19 mouse cellular contexts compared by ENCODE assay signal in genomic region chr3:147169215-147169614, GRCm38 (mm10).
A peak's percentile ranks its signal among the peaks of the same experiment; 100 is the strongest.
DNase-seq lines count a peak whose midpoint lies in the region; ATAC-seq lines count a peak whose summit lies in the region.
"Had no signal": no experiment of that assay in that cellular context is flagged by ENCODE, and none has a peak within 500 bp of the region (broad histone marks: within the 10 kb centered on the region; RNA-seq: fewer than 3 reads in every experiment).

No protein-coding gene starts in this region.

- peak; percentile 45 for ATAC-seq in common myeloid progenitor, adult 5-6 weeks (replicated peaks; ENCODE audit: low read depth, poor library complexity, severe bottlenecking)
- peak; percentile 20; the same call in 1 of the 2 replicates for ATAC-seq in granulocyte monocyte progenitor cell, adult 5-6 weeks (replicated peaks; ENCODE audit: poor library complexity, severe bottlenecking)
- peak; percentile 42; the same call in 1 of the 2 replicates for ATAC-seq in megakaryocyte progenitor cell, adult 5-6 weeks (replicated peaks; ENCODE audit: poor library complexity)
- ATAC-seq: forebrain, embryonic 13.5 days; forebrain, embryonic 15.5 days; forebrain, postnatal 0 days had no signal

- peaks cover 5% of the 10 kb centered on the region; the same call in 1 of the 2 replicates for H3K4me1 ChIP-seq in limb, embryonic 10.5 days

- no peaks in the 10 kb centered on the region for H3K27me3 ChIP-seq in limb, embryonic 10.5 days (ENCODE audit: low read depth, poor library complexity, severe bottlenecking)
- H3K27me3 ChIP-seq: embryonic facial prominence, embryonic 12.5 days; forebrain, embryonic 13.5 days; forebrain, embryonic 15.5 days had no signal

- H3K27ac ChIP-seq in limb, embryonic 10.5 days, result no peak overlapping the region
- H3K27ac ChIP-seq: embryonic facial prominence, embryonic 10.5 days; embryonic facial prominence, embryonic 12.5 days; forebrain, embryonic 13.5 days; forebrain, embryonic 15.5 days had no signal

- DNase-seq in embryo, embryonic 9.5 days (ENCODE audit: extremely low spot score), result no peak
- no peak for DNase-seq in limb, embryonic 10.5 days (ENCODE audit: low spot score)
- DNase-seq: adrenal gland, adult 2 months; adrenal gland, postnatal 14 days; adrenal gland, postnatal 36 days; cerebellum, adult 11-12 months; cerebellum, adult 2 months; cerebellum, adult 9-10 months; cerebellum, postnatal 10 days; cerebellum, postnatal 25 days; embryo, embryonic 11 days; forebrain, postnatal 0 days had no signal

- no peak overlapping the region for H3K4me3 ChIP-seq in limb, embryonic 10.5 days
- H3K4me3 ChIP-seq: embryonic facial prominence, embryonic 10.5 days; embryonic facial prominence, embryonic 12.5 days; forebrain, embryonic 13.5 days; forebrain, embryonic 15.5 days had no signal

- WGBS in limb, embryonic 10.5 days, result 90% methylated on average over 2 of the region's 2 CpGs

- no peaks in the 10 kb centered on the region for H3K9me3 ChIP-seq in limb, embryonic 10.5 days (replicated peaks)
- H3K9me3 ChIP-seq: embryonic facial prominence, embryonic 10.5 days; embryonic facial prominence, embryonic 12.5 days; forebrain, embryonic 13.5 days; forebrain, embryonic 15.5 days had no signal

- no peaks in the 10 kb centered on the region for H3K36me3 ChIP-seq in limb, embryonic 10.5 days
- H3K36me3 ChIP-seq: embryonic facial prominence, embryonic 10.5 days; embryonic facial prominence, embryonic 12.5 days; forebrain, embryonic 15.5 days had no signal
